Mouse (Mus musculus) testis, adult 2 months (tissue): ENCODE results near the gene Lrrc31.

Experiments used
- CTCF ChIP-seq: fragments of 200-500 bp; IDR thresholded peaks from 2 replicates; pipeline ENCODE4 v1.5.1; 2012; ENCODE audit warnings: low read depth, mild to moderate bottlenecking, inconsistent platforms, low read length, moderate library complexity; ENCODE audit not compliant: control insufficient read depth, insufficient read depth, insufficient replicate concordance
- POLR2A ChIP-seq: fragments of 200-500 bp; IDR thresholded peaks from 2 replicates; pipeline ENCODE4 v1.6.1; 2012; ENCODE audit warnings: low read depth, mild to moderate bottlenecking, inconsistent platforms, low read length, moderate library complexity; ENCODE audit not compliant: control insufficient read depth

- no peak for TF ChIP-seq POLR2A
- TF ChIP-seq CTCF: peak; percentile 29; the same call in 1 of the 2 replicates
Measured at GRCm38 (mm10) chr3:30696346-30696745, 3.3 kb downstream of the Lrrc31 start.
